Mouse (Mus musculus): ENCODE data around the gene Barx2. TPM values are rescaled to one million over a fixed set of nuclear protein-coding genes. Genes with fewer than 3 reads are reported as not detected.
"Not testable (repeated sequence)": the region's sequence is repeated elsewhere in the genome, so short reads cannot be mapped to it uniquely, and the experiment has no call there.

Barx2 gene
- 12.5 and 32.9 TPM in 2 replicates for polyA plus RNA-seq (2012; rRNA removed)

DNA sequence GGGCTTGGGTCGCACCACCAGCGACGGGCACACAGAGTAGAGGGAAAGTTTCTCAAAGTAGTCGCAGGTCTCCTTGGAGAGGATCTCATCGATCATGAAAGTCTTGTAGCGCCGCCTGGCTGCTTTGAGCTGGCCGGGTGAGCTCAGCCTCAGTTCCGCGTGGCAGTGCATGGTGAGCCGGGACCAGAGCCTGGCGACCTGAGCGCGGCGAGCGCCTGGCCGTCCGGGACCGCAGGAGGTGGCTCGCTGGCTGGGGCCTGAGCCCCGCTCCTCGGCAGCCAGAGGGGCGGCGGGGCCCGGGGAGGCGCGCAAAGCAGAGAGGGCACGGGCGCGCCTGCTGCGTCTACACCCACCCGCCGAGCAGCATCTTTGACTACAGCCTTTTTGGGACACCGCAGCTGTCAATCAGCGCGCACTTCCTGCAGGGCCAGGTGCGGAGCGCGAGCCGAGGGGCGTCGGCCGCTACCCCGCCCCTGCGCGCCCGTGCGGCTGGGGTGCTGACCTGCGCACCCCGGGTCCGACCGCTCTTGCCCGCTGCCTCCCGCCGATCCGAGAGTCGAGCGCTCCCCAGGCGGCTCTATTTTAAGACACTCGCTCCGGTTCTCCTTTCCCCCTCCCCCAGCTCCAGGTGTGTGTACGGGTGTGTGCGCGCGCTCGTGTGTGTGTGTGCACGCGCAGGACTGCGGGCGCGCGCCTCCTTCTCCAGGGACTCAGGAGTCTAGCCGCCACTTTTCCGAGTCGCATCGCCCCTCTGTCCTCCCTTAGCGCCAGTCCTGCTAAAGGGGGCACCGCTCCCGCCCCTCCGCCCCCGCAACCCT lies at the start of gene Barx2:
Gene Barx2, minus strand, starts transcription at position 542 of the 818 bp plus-strand sequence.
- under 1% methylated on average over 81 of the region's 81 CpGs for WGBS
- DNase-seq (ENCODE audit: low read depth, low spot score) = peak; percentile 58

DNA sequence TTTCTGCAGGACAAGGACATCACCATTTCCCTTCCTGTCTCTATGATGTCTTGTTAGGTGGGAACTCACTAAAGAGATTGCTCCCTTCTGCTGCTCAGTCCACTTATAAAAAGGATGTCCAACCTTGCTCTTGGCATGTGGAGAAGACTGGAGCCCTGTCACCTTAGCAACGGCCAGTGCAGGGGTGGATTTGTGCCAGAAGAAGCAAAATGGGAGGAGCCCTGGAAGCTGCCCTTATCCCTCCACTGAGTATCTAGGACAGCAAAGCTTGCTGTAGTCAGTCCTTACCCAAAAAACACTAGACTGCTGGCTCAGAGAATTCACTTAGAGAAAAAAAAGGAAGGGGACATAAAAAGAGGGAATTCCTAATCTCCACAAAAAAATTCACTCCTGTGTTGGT lies 49.0 kb upstream of the Barx2 start:
- no peak for DNase-seq (ENCODE audit: low read depth, low spot score)
- 19% methylated on average over 1 of the region's 1 CpGs for WGBS

DNA sequence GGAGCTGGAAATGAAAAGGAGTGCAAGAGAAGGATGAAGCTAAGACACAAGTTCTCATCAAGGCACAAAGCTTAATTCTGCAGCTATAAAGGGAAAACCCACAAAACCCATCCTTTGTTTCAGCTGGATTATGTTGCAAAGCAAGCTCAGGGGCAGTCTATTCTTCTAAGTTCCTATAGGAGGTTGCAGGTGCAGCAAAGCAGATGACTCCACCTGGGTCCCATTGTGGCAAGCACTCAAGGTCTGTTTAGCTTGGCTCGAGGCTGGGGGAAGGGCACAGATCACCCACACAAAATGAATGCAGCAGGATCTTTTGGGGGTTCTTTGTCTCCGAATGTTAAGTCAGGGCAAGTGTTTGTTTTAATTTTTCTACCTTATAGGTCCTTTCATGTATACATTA lies 47.2 kb upstream of the Barx2 start:
- no peak for DNase-seq (ENCODE audit: low read depth, low spot score)
- WGBS = 72% methylated on average over 2 of the region's 2 CpGs

DNA sequence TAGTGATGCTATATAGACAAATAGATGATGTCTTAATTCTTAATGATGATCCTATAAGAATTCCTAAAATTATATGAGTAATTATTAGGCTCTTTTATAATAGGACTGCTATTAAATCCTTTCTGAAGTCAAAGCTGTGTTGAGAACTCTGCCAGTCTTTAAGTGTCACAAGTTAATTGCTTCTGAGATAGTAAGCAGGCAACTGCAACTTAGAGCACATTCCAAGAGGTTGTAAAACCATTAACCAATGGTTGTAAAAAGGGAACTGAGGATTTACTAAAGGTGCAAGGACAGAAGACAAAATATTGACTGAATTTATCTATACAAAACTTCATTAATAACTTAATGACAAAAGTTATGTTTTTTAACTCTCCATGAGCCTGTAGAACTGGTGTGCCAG lies 44.9 kb upstream of the Barx2 start:
- no peak for DNase-seq (ENCODE audit: low read depth, low spot score)

DNA sequence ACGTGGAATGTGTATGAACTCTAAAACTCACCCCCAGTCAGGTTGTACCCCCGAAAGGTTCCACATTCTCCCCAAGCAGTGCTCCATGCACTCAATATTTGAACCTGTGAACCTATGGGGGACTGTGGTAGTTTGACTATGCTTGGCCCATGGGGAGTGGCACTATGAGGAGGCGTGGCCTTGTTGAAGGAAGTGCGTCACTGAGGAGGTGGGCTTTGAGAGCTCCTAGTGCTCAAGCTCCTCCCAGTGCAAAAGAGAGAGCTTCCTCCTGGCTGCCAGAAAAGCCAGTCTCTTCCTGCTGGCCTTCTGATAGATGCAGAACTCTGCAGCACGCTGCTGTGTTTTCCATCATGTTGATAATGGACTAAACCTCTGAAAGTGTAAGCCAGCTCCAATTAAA lies 37.2 kb upstream of the Barx2 start:
- no peak for DNase-seq (ENCODE audit: low read depth, low spot score)
- WGBS = 86% methylated on average over 5 of the region's 5 CpGs

DNA sequence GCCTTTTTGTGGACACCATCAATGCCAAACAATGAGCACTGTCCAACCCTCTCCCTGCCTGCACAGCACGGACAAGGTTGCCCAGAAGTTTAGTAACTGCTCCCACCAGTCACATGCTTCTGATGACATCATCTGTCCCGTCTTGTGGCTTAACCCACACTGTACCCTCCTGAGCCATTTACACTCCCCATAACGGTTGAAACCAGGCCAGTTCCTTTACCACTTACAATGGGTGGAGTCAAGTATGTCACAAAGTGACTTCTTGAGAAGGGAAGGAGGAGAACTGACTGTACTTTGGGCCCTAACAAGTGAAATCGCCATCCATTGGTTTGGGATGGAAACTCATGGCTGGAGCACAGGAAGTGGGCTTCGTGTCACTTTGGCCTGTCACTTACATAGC lies 35.8 kb upstream of the Barx2 start:
- 81% methylated on average over 5 of the region's 5 CpGs for WGBS
- DNase-seq (ENCODE audit: low read depth, low spot score) = no peak

DNA sequence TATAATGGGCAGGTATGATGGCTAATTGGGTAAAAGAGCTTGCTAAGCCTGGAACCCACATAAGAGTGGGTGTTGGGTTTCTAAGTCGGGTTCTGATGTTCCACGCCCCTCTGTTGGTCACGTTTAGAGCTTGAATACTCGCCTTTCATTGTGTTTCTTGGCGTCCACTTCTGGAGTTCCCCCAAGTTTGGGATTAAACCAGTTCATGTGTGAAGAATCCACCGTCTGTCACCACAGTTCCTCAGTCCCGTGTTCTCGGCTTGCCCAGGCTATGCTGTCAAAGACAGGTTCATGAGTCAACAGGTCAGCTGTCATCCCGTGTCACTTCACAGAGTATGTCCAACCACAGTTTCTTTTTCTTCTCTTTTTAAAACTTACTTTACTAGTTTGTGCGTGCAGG lies 33.8 kb upstream of the Barx2 start:
- DNase-seq (ENCODE audit: low read depth, low spot score) = no peak
- WGBS = 69% methylated on average over 10 of the region's 10 CpGs

DNA sequence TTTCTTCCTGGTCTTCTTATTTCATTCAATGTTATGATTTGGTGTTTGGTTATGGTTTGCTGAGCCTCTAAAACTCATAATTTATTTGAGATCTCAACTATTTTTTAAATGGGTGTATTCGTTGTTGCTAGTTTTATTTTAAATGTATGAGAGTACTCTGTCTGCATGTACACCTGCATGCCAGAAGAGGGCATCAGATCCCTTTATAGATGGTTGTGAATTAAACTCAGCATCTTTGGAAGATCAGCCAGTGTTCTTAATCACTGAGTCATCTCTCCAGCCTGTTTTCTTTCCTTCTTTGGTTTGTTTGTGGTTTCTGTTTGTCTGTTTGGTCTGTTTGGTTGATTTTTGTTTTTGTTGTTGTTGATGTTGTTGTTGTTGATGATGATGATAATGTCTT lies 29.1 kb upstream of the Barx2 start:
- DNase-seq (ENCODE audit: low read depth, low spot score) = no peak
- 27% methylated on average over 1 of the region's 1 CpGs for WGBS

DNA sequence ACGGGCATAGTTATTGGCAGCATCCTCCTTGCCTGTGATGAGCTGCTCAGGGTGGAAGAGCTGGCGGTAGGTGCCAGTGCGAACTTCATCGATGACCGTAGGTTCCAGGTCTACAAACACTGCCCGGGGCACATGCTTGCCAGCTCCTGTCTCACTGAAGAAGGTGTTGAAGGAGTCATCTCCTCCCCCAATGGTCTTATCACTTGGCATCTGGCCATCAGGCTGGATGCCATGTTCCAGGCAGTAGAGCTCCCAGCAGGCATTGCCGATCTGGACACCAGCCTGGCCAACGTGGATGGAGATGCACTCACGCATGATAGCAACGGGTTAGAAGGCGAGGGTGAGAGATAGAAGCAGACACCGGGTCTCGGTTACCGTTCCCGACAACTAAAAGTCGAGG lies 23.2 kb upstream of the Barx2 start:
- 86% methylated on average over 15 of the region's 16 CpGs for WGBS
- not testable (repeated sequence) for DNase-seq (ENCODE audit: low read depth, low spot score)

DNA sequence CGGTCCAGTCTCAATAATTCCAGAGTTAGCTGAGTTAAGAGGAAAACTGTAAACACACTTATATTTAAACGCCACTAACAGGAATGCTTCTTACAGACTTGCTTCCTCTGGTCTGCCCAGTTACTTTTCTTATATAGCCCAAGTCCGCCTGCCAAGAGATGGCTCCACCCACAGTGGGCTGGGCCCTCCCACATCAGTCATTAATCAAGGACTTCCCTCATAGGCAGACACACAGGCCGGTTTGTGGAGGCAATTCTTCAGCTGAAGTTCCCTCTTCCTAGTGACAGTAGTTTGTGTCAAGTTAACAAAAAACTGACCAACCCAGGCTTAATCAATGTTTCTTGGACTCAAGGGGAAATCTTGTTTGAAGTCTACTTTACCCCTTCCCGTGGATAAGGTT lies 18.4 kb upstream of the Barx2 start:
- DNase-seq (ENCODE audit: low read depth, low spot score) = no peak
- WGBS = 23% methylated on average over 5 of the region's 5 CpGs

DNA sequence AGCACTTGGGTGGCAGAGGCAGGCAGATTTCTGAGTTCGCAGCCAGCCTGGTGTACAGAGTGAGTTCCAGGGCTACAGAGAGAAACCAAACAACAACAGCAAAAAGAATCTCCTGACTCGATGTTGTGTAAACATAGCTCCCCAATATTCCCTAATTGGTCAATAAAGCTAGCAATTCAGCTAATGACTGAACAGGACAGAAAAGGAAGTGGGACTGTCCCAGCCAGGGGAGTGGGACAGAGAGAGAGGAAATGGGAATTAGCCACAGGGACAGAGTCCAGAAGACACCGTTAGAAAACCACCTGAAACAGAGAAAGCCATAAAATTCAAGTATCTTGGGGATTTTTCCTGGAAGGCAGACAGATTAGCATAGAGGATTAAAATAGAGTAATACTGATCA lies 18.0 kb upstream of the Barx2 start:
- no peak for DNase-seq (ENCODE audit: low read depth, low spot score)
- WGBS = 35% methylated on average over 3 of the region's 3 CpGs

DNA sequence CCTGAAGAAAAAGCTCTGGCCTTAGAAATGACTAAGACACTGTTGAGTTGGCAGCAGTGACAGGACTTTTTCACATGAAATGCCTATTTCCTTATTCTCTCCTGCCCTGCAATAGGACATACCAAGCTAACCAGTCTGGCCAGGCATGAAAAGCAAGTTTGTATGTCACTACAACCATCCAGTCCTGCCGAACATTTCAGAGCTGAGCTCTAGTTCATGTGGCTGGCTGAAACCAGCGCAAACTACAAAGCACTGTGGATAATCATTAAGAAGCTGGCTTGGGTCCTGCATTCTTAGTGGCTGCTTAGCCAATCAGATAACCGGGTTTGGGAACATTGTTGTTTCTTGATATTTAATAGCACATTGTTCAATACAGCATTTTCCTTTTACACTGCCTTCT lies 13.5 kb upstream of the Barx2 start:
- DNase-seq (ENCODE audit: low read depth, low spot score) = no peak
- 39% methylated on average over 3 of the region's 3 CpGs for WGBS

DNA sequence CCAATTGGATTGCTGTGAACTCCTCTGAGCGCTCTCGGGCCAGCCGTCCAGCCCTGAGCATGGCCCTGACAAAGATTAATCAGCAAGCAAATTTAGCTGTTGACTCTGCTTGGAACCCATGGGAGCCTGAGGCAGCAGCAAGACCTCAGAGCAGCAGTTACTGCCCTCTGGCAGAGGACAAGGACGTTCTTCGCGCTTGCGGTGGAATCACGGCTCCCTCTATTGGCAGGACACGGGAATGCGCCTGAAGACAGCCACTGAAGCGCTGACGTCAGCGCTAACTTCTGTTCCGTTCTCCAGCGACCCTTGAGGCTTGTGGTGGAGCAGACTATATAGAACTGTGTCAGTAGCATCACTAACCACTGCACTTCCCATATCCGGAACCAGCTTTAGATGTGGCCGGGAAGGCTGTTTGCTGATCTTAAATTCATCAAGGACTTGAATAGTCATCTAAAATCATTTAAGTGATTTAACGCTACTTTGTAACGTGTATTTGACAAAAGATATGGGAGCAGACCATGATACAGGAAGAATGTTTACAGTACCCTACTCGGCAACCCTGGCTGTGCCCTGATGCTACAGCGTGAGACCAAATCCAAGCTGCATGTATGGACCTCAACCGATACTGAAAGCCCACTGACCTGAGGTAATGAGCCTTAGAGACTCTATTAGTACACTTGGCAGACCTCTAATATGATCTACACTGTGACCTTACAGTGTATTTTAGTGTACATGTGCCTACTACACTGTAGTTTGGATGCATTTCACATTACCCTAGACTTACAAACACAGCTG lies 12.8 kb upstream of the Barx2 start:
- 16% methylated on average over 22 of the region's 22 CpGs for WGBS
- peak; percentile 52 for DNase-seq (ENCODE audit: low read depth, low spot score)

DNA sequence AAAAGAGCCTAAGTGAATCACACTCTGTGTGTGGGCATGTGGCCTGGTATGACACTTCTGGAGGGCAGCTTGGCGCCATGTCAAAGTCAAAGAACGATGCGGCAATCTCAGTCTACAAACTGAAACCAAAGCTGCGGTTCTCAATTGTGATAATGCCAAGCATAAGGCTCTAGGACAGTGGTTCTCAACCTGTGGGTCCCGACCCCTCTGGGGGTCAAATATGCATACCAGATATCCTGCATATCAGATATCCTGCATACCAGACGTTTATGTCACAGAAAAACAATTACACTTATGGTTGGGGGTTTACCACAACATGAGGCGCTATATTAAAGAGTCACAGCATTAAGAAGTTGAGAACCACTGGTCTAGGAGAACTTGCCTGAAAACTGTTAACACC lies 10.3 kb upstream of the Barx2 start:
- WGBS = 68% methylated on average over 7 of the region's 7 CpGs
- no peak for DNase-seq (ENCODE audit: low read depth, low spot score)

DNA sequence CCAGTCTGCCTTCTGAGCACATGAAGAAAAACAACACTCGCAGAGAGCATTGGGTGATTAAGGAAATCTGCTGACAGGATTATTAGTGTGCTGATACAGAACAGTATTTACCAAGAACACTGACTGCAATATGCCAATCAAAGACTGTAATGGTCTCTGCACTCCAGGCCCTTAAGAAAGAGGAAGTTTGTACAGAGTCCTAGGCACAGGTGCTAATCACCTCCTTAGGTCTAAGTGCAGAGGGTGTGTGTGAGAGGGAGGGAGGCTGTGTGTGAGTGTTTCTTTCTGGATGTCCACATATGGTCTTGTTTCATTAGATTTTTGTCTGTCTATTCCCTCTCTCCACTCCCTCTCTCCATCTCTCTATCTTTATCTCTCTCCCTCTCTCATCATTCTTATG lies 6.5 kb upstream of the Barx2 start:
- 5% methylated on average over 1 of the region's 1 CpGs for WGBS
- no peak for DNase-seq (ENCODE audit: low read depth, low spot score)

DNA sequence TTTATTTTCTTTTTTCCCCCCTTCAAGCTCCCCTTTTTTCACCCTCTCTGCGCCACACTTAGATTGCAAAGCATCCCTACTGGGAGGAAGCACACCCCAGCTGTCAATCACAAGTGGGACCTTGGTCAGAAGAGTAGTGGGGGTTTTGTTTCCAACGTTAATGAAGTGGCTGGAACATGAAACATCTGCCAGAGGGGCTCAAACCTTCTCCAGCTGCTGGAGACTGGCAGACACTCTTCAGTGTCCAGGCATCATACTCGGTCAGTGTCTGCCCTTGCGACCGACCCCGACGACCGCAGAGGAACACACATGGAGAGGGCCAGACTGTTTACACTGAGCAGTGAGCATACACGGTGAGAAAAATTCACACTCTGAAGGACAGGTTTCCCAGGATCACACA lies 3.2 kb upstream of the Barx2 start:
- DNase-seq (ENCODE audit: low read depth, low spot score) = no peak
- WGBS = 38% methylated on average over 9 of the region's 9 CpGs

DNA sequence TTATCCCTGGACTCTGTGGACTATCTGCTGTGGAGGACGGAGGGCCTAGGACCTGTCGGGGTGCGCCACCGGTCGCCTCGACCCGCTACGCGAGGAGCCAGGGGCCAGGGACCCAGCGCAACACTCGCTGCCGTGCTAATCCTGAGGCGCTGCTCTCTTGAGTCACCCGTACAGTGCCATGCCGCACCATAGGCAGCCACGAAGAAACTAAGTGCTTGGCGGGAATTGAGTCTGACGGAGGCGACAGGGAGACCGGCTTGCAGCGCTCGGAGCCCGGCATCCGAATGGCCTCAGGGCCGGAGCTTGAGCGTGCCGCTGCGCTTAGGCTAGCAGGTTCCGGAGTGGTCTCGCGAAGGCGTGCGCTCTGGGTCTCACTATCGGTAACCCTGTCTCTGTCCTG lies 1.6 kb upstream of the Barx2 start:
- DNase-seq (ENCODE audit: low read depth, low spot score) = no peak
- 3% methylated on average over 34 of the region's 34 CpGs for WGBS

DNA sequence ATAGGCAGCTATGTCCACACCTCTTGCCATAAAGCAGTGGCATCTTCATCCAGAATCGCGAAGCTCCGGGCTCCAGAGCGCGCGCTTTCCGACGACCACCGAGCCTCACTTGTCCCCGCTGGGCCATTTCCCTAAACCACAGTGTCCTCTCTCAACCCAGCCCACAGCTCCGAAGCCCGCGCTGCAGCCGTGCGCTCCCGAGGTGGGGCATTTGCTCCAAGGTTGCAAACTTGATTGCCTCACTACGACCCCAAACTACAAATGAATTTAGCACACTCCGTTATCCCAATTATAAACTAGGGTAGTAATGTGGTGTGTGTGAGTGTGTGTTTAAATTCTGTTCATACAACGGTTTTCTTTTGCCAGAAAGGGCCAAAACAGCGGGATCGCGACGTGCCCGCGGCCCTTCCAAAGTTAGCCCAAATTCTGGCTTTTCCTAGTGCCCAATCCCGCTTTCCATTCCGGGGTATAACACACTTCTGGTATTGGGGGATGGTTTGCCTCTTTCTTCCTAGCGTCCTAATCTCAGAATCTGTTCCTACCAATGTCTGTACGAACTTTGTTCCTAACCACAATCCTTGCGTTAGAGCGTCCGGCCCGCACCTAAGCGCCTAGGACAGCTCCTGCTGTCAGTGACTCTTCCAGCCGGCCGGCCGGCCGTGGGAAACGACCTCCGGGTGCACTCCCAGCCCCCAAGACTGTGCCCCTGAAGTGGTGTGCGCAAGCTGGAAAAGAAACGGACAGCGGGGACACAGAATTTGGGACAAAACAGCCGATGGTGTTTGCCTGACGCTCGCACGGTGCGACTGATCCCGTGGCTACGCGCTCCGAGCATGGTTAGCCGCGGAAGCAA lies 703 bp upstream of the Barx2 start:
- DNase-seq (ENCODE audit: low read depth, low spot score) = no peak
- WGBS = under 1% methylated on average over 54 of the region's 54 CpGs

DNA sequence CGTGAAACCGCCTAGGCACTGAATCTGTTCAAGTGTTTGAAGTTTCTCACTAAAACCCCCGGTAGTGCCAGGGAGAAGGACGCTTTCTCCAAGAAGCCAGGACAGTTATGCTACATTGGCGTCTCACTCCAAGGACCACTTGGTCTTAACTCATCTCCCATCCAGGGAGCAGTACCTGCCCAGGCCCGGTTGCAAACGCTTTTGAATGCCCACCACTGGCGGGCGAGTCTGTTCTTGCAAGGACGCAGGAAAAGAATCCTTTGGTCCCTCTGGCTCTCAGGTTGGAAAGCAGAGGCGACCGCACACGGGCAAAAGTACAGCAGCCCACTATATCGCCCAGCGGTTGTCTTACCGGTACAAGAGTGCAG lies 725 bp downstream of the Barx2 start:
- 18% methylated on average over 16 of the region's 16 CpGs for WGBS
- no peak for DNase-seq (ENCODE audit: low read depth, low spot score)

DNA sequence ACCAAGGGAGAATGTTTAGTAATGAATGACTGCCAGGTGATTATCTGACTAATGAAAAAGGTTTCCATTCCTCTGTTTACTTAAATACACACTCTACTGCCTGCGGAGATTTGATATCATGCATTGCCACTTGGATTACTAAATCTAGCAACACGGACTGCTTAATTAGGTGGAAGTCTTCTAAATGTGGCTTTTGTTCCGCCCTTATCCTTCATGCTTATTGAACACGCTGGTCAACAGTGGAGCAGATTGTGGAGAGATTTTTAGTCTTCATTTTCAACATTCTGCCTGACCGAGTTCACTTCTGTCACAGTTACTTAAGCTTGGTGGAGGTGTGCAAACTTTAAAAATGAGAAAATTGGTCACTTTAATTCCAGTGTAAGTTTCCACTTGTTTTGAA lies 3.0 kb downstream of the Barx2 start:
- no peak for DNase-seq (ENCODE audit: low read depth, low spot score)
- WGBS = 84% methylated on average over 5 of the region's 5 CpGs
